ENCODE assay signal across 10 mouse cellular contexts in genomic region chr16:84583323-84583722, GRCm38 (mm10).
A peak's percentile ranks its signal among the peaks of the same experiment; 100 is the strongest.
DNase-seq lines count a peak whose midpoint lies in the region; ATAC-seq and TF ChIP-seq lines count a peak whose summit lies in the region.
"Had no signal": no experiment of that assay in that cellular context is flagged by ENCODE, and none has a peak within 500 bp of the region (broad histone marks: within the 10 kb centered on the region; RNA-seq: fewer than 3 reads in every experiment).

No protein-coding gene starts in this region.

- no peak for TF ChIP-seq CTCF in forebrain, postnatal 0 days (IDR thresholded peaks at IDR 0.05; ENCODE audit: low read depth)
- TF ChIP-seq CTCF in stomach, postnatal 0 days (IDR thresholded peaks at IDR 0.05; ENCODE audit: low read depth): no peak

- no peak overlapping the region for H3K4me2 ChIP-seq in forebrain, postnatal 0 days (ENCODE audit: low read depth)
- no peak overlapping the region for H3K4me2 ChIP-seq in stomach, postnatal 0 days (replicated peaks; ENCODE audit: low read depth)

- WGBS in forebrain, postnatal 0 days: 84% methylated on average over 7 of the region's 7 CpGs
- WGBS in stomach, postnatal 0 days: 74% methylated on average over 7 of the region's 7 CpGs

- no peaks in the 10 kb centered on the region for H3K4me1 ChIP-seq in forebrain, postnatal 0 days (ENCODE audit: insufficient read depth)
- H3K4me1 ChIP-seq in stomach, postnatal 0 days (replicated peaks; ENCODE audit: control insufficient read depth, insufficient read depth): no peaks in the 10 kb centered on the region

- TF ChIP-seq EP300 in stomach, postnatal 0 days (optimal IDR thresholded peaks at IDR 0.05): no peak

- H3K9me3 ChIP-seq in forebrain, postnatal 0 days (ENCODE audit: low read length): no peaks in the 10 kb centered on the region
- no peaks in the 10 kb centered on the region for H3K9me3 ChIP-seq in stomach, postnatal 0 days (ENCODE audit: control insufficient read depth, low read length)

- H3K36me3 ChIP-seq in forebrain, postnatal 0 days (ENCODE audit: insufficient read depth): no peaks in the 10 kb centered on the region
- H3K36me3 ChIP-seq in stomach, postnatal 0 days (ENCODE audit: control insufficient read depth, insufficient read depth, low read length): no peaks in the 10 kb centered on the region

- ATAC-seq in frontal cortex, adult (ENCODE audit: low TSS enrichment): peak; percentile 91
- ATAC-seq in megakaryocyte, adult 5-6 weeks (ENCODE audit: poor library complexity, severe bottlenecking): peak; percentile 83
- ATAC-seq in forebrain, postnatal 0 days: no peak
- no peak for ATAC-seq in stomach, postnatal 0 days (ENCODE audit: low FRiP score, low TSS enrichment)
- ATAC-seq: midbrain, embryonic 16.5 days had no signal

- no peak overlapping the region for H3K27ac ChIP-seq in forebrain, postnatal 0 days (ENCODE audit: low read depth, low read length)
- no peak overlapping the region for H3K27ac ChIP-seq in stomach, postnatal 0 days (replicated peaks)

- DNase-seq in frontal cortex, postnatal 25 days (ENCODE audit: low spot score in 2 of 2): no peak
- peak; percentile 10 to 18 for DNase-seq in right cerebral cortex, adult 2 months (ENCODE audit: low spot score in 2 of 2)
- DNase-seq in right cerebral cortex, postnatal 4 days: no peak
- peak; percentile 55 for DNase-seq in thymus, postnatal 4 days
- no peak for DNase-seq in forebrain, postnatal 0 days
- DNase-seq in stomach, postnatal 0 days (ENCODE audit: low spot score): no peak
- DNase-seq: kidney, postnatal 36 days had no signal

- no peak overlapping the region for H3K9ac ChIP-seq in forebrain, postnatal 0 days
- no peak overlapping the region for H3K9ac ChIP-seq in stomach, postnatal 0 days (ENCODE audit: low read length)

- no peaks in the 10 kb centered on the region for H3K27me3 ChIP-seq in forebrain, postnatal 0 days (ENCODE audit: insufficient read depth, low read length)
- H3K27me3 ChIP-seq in stomach, postnatal 0 days (ENCODE audit: control insufficient read depth, insufficient read depth, low read length): no peaks in the 10 kb centered on the region

- H3K4me3 ChIP-seq in forebrain, postnatal 0 days (ENCODE audit: low read depth, low read length): no peak overlapping the region
- H3K4me3 ChIP-seq in stomach, postnatal 0 days (ENCODE audit: low read depth, low read length): no peak overlapping the region

Comparison
In these comparisons a context has a peak if more than half of its experiments do, and no peak if none do; other contexts are left out.
1. DNase-seq: peak in right cerebral cortex, adult 2 months (2 of 2) and thymus, postnatal 4 days (single experiment); none in frontal cortex, postnatal 25 days (0 of 2), right cerebral cortex, postnatal 4 days (single experiment), forebrain, postnatal 0 days (single experiment) and stomach, postnatal 0 days (single experiment).
2. ATAC-seq: peak in frontal cortex, adult (single experiment) and megakaryocyte, adult 5-6 weeks (single experiment); none in forebrain, postnatal 0 days (single experiment) and stomach, postnatal 0 days (single experiment).